ENCODE assay signal across 8 mouse cellular contexts in genomic region chr15:103014166-103015008, GRCm38 (mm10). TPM values are rescaled to one million over a fixed set of nuclear protein-coding genes. Genes with fewer than 3 reads are reported as not detected.
DNase-seq lines count a peak whose midpoint lies in the region; ATAC-seq lines count a peak whose summit lies in the region.

No protein-coding gene starts in this region.

- intact Hi-C loops in left cerebral cortex, postnatal 36 days (cut with DNase I) = no loop called here

- 1% methylated on average over 47 of the region's 57 CpGs for WGBS in lung, embryonic 15.5 days
- 1% methylated on average over 57 of the region's 57 CpGs for WGBS in embryonic facial prominence, embryonic 13.5 days
- 1% methylated on average over 45 of the region's 57 CpGs for WGBS in midbrain, embryonic 16.5 days

- DNase-seq in lung, postnatal 4 days = no peak
- DNase-seq in kidney, adult 18-20 months = peak; percentile 70
- DNase-seq in cerebellum, adult 11 months = no peak
- no peak for DNase-seq in left cerebral cortex, postnatal 36 days (ENCODE audit: low spot score in 2 of 2)
- DNase-seq in right cerebral cortex, adult 2 months (ENCODE audit: low spot score in 2 of 2) = no peak

- ATAC-seq in lung, embryonic 15.5 days (ENCODE audit: borderline replicate concordance, extremely low read depth, low FRiP score, low TSS enrichment) = peak; percentile 43; the same call in 1 of the 2 replicates
- no peak for ATAC-seq in embryonic facial prominence, embryonic 13.5 days (ENCODE audit: insufficient number of reproducible peaks, insufficient read depth, low FRiP score, low TSS enrichment, low read depth)
- peak; percentile 39; the same call in 1 of the 2 replicates for ATAC-seq in midbrain, embryonic 16.5 days

- H3K4me3 ChIP-seq in lung, embryonic 15.5 days = peak overlapping the region; percentile 24
- H3K4me3 ChIP-seq in embryonic facial prominence, embryonic 13.5 days = peak overlapping the region; percentile 23
- peak overlapping the region; percentile 6; the same call in 1 of the 2 replicates for H3K4me3 ChIP-seq in midbrain, embryonic 16.5 days (ENCODE audit: low read depth, low read length)

- H3K36me3 ChIP-seq in lung, embryonic 15.5 days = no peaks in the 10 kb centered on the region
- no peaks in the 10 kb centered on the region for H3K36me3 ChIP-seq in embryonic facial prominence, embryonic 13.5 days
- no peaks in the 10 kb centered on the region for H3K36me3 ChIP-seq in midbrain, embryonic 16.5 days (ENCODE audit: control insufficient read depth, insufficient read depth, low read length)

- H3K9ac ChIP-seq in lung, embryonic 15.5 days = no peak overlapping the region
- no peak overlapping the region for H3K9ac ChIP-seq in embryonic facial prominence, embryonic 13.5 days
- H3K9ac ChIP-seq in midbrain, embryonic 16.5 days (ENCODE audit: low read depth, low read length) = no peak overlapping the region

- no peak overlapping the region for H3K27ac ChIP-seq in lung, embryonic 15.5 days
- H3K27ac ChIP-seq in embryonic facial prominence, embryonic 13.5 days = no peak overlapping the region
- H3K27ac ChIP-seq in midbrain, embryonic 16.5 days (ENCODE audit: low read length) = no peak overlapping the region

- H3K4me2 ChIP-seq in lung, embryonic 15.5 days = peak overlapping the region; percentile 47
- H3K4me2 ChIP-seq in embryonic facial prominence, embryonic 13.5 days = peak overlapping the region; percentile 20
- peak overlapping the region; percentile 27 for H3K4me2 ChIP-seq in midbrain, embryonic 16.5 days (ENCODE audit: low read length)

- H3K4me1 ChIP-seq in lung, embryonic 15.5 days = peaks cover 4% of the 10 kb centered on the region; the same call in 1 of the 2 replicates
- H3K4me1 ChIP-seq in embryonic facial prominence, embryonic 13.5 days = peaks cover 5% of the 10 kb centered on the region
- H3K4me1 ChIP-seq in midbrain, embryonic 16.5 days (ENCODE audit: control insufficient read depth, insufficient read depth, low read length) = peaks cover 5% of the 10 kb centered on the region; the same call in 1 of the 2 replicates

- peaks cover 99% of the 10 kb centered on the region for H3K27me3 ChIP-seq in lung, embryonic 15.5 days
- peaks cover 99% of the 10 kb centered on the region for H3K27me3 ChIP-seq in embryonic facial prominence, embryonic 13.5 days
- H3K27me3 ChIP-seq in midbrain, embryonic 16.5 days (ENCODE audit: control insufficient read depth, insufficient read depth, low read depth, low read length) = peaks cover 93% of the 10 kb centered on the region

- no peaks in the 10 kb centered on the region for H3K9me3 ChIP-seq in lung, embryonic 15.5 days
- no peaks in the 10 kb centered on the region for H3K9me3 ChIP-seq in embryonic facial prominence, embryonic 13.5 days
- no peaks in the 10 kb centered on the region for H3K9me3 ChIP-seq in midbrain, embryonic 16.5 days (replicated peaks; ENCODE audit: control insufficient read depth, low read length, poor library complexity, severe bottlenecking)

RNA-seq across cellular contexts. Expression of gene Hoxc4, which starts 4.3 kb away (rescaled TPM):
- 1.4 and 1.5 TPM in 2 replicates for polyA plus RNA-seq in lung, embryonic 15.5 days (2015; fragmentation: Nextera tagmentation; extraction: Ambion mirVana)
- 0.73 and 1.7 TPM in 2 replicates for polyA plus RNA-seq in embryonic facial prominence, embryonic 13.5 days (2015; fragmentation: Nextera tagmentation; extraction: Ambion mirVana)
- not detected in 2 replicates for polyA plus RNA-seq in midbrain, embryonic 16.5 days (2015; fragmentation: Nextera tagmentation; extraction: Ambion mirVana)
- total RNA-seq in left cerebral cortex, postnatal 36 days (2021) = not detected

RNA-seq across cellular contexts. Expression of gene Hoxc6, which starts 16.3 kb away (rescaled TPM):
- polyA plus RNA-seq in lung, embryonic 15.5 days (2015; fragmentation: Nextera tagmentation; extraction: Ambion mirVana) = 0.20 and 0.26 TPM in 2 replicates
- polyA plus RNA-seq in embryonic facial prominence, embryonic 13.5 days (2015; fragmentation: Nextera tagmentation; extraction: Ambion mirVana) = not detected in 2 replicates
- not detected in 2 replicates for polyA plus RNA-seq in midbrain, embryonic 16.5 days (2015; fragmentation: Nextera tagmentation; extraction: Ambion mirVana)
- total RNA-seq in left cerebral cortex, postnatal 36 days (2021) = not detected

RNA-seq across cellular contexts. Expression of gene Hoxc8, which starts 24.0 kb away (rescaled TPM):
- 0.10 TPM in 1 of 2 replicates, not detected in the other for polyA plus RNA-seq in lung, embryonic 15.5 days (2015; fragmentation: Nextera tagmentation; extraction: Ambion mirVana)
- polyA plus RNA-seq in embryonic facial prominence, embryonic 13.5 days (2015; fragmentation: Nextera tagmentation; extraction: Ambion mirVana) = not detected in 2 replicates
- polyA plus RNA-seq in midbrain, embryonic 16.5 days (2015; fragmentation: Nextera tagmentation; extraction: Ambion mirVana) = not detected in 2 replicates
- total RNA-seq in left cerebral cortex, postnatal 36 days (2021) = not detected

RNA-seq across cellular contexts. Expression of gene Hoxc9, which starts 38.1 kb away (rescaled TPM):
- 0.06 TPM in 1 of 2 replicates, not detected in the other for polyA plus RNA-seq in lung, embryonic 15.5 days (2015; fragmentation: Nextera tagmentation; extraction: Ambion mirVana)
- polyA plus RNA-seq in embryonic facial prominence, embryonic 13.5 days (2015; fragmentation: Nextera tagmentation; extraction: Ambion mirVana) = not detected in 2 replicates
- polyA plus RNA-seq in midbrain, embryonic 16.5 days (2015; fragmentation: Nextera tagmentation; extraction: Ambion mirVana) = not detected in 2 replicates
- not detected for total RNA-seq in left cerebral cortex, postnatal 36 days (2021)

RNA-seq across cellular contexts. Expression of gene Hoxc5, which starts 47.1 kb away (rescaled TPM):
- 0.57 and 0.72 TPM in 2 replicates for polyA plus RNA-seq in lung, embryonic 15.5 days (2015; fragmentation: Nextera tagmentation; extraction: Ambion mirVana)
- polyA plus RNA-seq in embryonic facial prominence, embryonic 13.5 days (2015; fragmentation: Nextera tagmentation; extraction: Ambion mirVana) = 1.1 and 1.8 TPM in 2 replicates
- polyA plus RNA-seq in midbrain, embryonic 16.5 days (2015; fragmentation: Nextera tagmentation; extraction: Ambion mirVana) = 0.22 TPM in 1 of 2 replicates, not detected in the other
- total RNA-seq in left cerebral cortex, postnatal 36 days (2021) = not detected
